Mouse (Mus musculus): ENCODE data around the gene Nup93. TPM values are rescaled to one million over a fixed set of nuclear protein-coding genes. Genes with fewer than 3 reads are reported as not detected.

Nup93 gene
- polyA plus RNA-seq, 1 experiment from 2014 or later, result 63.8 TPM

GRCm38 (mm10) chr8:94317691-94318090, 103.3 kb downstream of the Nup93 start:
- H3K4me2 ChIP-seq (ENCODE audit: low read length), result no peak overlapping the region
- ATAC-seq, result no peak
- H3K36me3 ChIP-seq (ENCODE audit: control insufficient read depth, insufficient read depth), result no peaks in the 10 kb centered on the region; the same call in 1 of the 2 replicates
- no peak overlapping the region for H3K4me3 ChIP-seq (replicated peaks; ENCODE audit: low read length)
- no peak overlapping the region for H3K9ac ChIP-seq (replicated peaks; ENCODE audit: low read depth, low read length)
- H3K9me3 ChIP-seq (ENCODE audit: control insufficient read depth, low read length), result no peaks in the 10 kb centered on the region
- no peak overlapping the region for H3K27ac ChIP-seq (ENCODE audit: low read length)
- 100% methylated on average over 2 of the region's 2 CpGs for WGBS
- no peaks in the 10 kb centered on the region for H3K27me3 ChIP-seq (replicated peaks; ENCODE audit: control insufficient read depth, insufficient read depth, low read length)
- no peaks in the 10 kb centered on the region for H3K4me1 ChIP-seq (replicated peaks; ENCODE audit: control insufficient read depth, insufficient read depth, low read length)

- H3K4me2 ChIP-seq (ENCODE audit: low read length), result no peak overlapping the region
- no peaks in the 10 kb centered on the region; the same call in 1 of the 2 replicates for H3K36me3 ChIP-seq (ENCODE audit: control insufficient read depth, insufficient read depth)
- no peak overlapping the region for H3K9ac ChIP-seq (replicated peaks; ENCODE audit: low read depth, low read length)
- H3K4me3 ChIP-seq (replicated peaks; ENCODE audit: low read length), result no peak overlapping the region
- no peak for ATAC-seq
- H3K9me3 ChIP-seq (ENCODE audit: control insufficient read depth, low read length), result no peaks in the 10 kb centered on the region
- H3K27ac ChIP-seq (ENCODE audit: low read length), result no peak overlapping the region
- no peaks in the 10 kb centered on the region for H3K4me1 ChIP-seq (replicated peaks; ENCODE audit: control insufficient read depth, insufficient read depth, low read length)
- H3K27me3 ChIP-seq (replicated peaks; ENCODE audit: control insufficient read depth, insufficient read depth, low read length), result no peaks in the 10 kb centered on the region
- WGBS, result 90% methylated on average over 2 of the region's 2 CpGs
Measured at GRCm38 (mm10) chr8:94320036-94320435, 105.7 kb downstream of the Nup93 start.

- no peaks in the 10 kb centered on the region for H3K9me3 ChIP-seq (ENCODE audit: control insufficient read depth, low read length)
- no peak for ATAC-seq
- no peak overlapping the region for H3K4me3 ChIP-seq (replicated peaks; ENCODE audit: low read length)
- no peaks in the 10 kb centered on the region for H3K4me1 ChIP-seq (replicated peaks; ENCODE audit: control insufficient read depth, insufficient read depth, low read length)
- WGBS, result 75% methylated on average over 4 of the region's 4 CpGs
- H3K27ac ChIP-seq (ENCODE audit: low read length), result no peak overlapping the region
- no peak overlapping the region for H3K4me2 ChIP-seq (ENCODE audit: low read length)
- H3K36me3 ChIP-seq (ENCODE audit: control insufficient read depth, insufficient read depth), result no peaks in the 10 kb centered on the region
- H3K9ac ChIP-seq (replicated peaks; ENCODE audit: low read depth, low read length), result no peak overlapping the region
- H3K27me3 ChIP-seq (replicated peaks; ENCODE audit: control insufficient read depth, insufficient read depth, low read length), result no peaks in the 10 kb centered on the region
Measured at GRCm38 (mm10) chr8:94322083-94322482, 107.7 kb downstream of the Nup93 start.

- Histone ChIP-seq H3K9me3 (ENCODE audit: control insufficient read depth, low read length) (no peaks in the 10 kb centered on the region), H3K36me3 (ENCODE audit: control insufficient read depth, insufficient read depth) (no peaks in the 10 kb centered on the region), H3K27ac (ENCODE audit: low read length) (no peak overlapping the region), H3K4me3 (replicated peaks; ENCODE audit: low read length) (no peak overlapping the region), H3K4me2 (ENCODE audit: low read length) (no peak overlapping the region), H3K27me3 (replicated peaks; ENCODE audit: control insufficient read depth, insufficient read depth, low read length) (no peaks in the 10 kb centered on the region), H3K4me1 (replicated peaks; ENCODE audit: control insufficient read depth, insufficient read depth, low read length) (no peaks in the 10 kb centered on the region), H3K9ac (replicated peaks; ENCODE audit: low read depth, low read length) (no peak overlapping the region)
- no peak for ATAC-seq
- 87% methylated on average over 6 of the region's 6 CpGs for WGBS
Measured at GRCm38 (mm10) chr8:94323041-94323440, 108.7 kb downstream of the Nup93 start.

GRCm38 (mm10) chr8:94324071-94324470, 109.7 kb downstream of the Nup93 start:
- WGBS, result 60% methylated on average over 12 of the region's 12 CpGs
- no peak for ATAC-seq
- Histone ChIP-seq H3K9me3 (ENCODE audit: control insufficient read depth, low read length) (no peaks in the 10 kb centered on the region), H3K27ac (ENCODE audit: low read length) (no peak overlapping the region), H3K36me3 (ENCODE audit: control insufficient read depth, insufficient read depth) (no peaks in the 10 kb centered on the region), H3K27me3 (replicated peaks; ENCODE audit: control insufficient read depth, insufficient read depth, low read length) (no peaks in the 10 kb centered on the region), H3K4me3 (replicated peaks; ENCODE audit: low read length) (no peak overlapping the region), H3K4me1 (replicated peaks; ENCODE audit: control insufficient read depth, insufficient read depth, low read length) (no peaks in the 10 kb centered on the region), H3K9ac (replicated peaks; ENCODE audit: low read depth, low read length) (no peak overlapping the region), H3K4me2 (ENCODE audit: low read length) (no peak overlapping the region)

- no peak overlapping the region for H3K4me3 ChIP-seq (replicated peaks; ENCODE audit: low read length)
- no peak overlapping the region for H3K4me2 ChIP-seq (ENCODE audit: low read length)
- no peaks in the 10 kb centered on the region for H3K9me3 ChIP-seq (ENCODE audit: control insufficient read depth, low read length)
- no peaks in the 10 kb centered on the region for H3K27me3 ChIP-seq (replicated peaks; ENCODE audit: control insufficient read depth, insufficient read depth, low read length)
- 80% methylated on average over 4 of the region's 4 CpGs for WGBS
- no peak overlapping the region for H3K9ac ChIP-seq (replicated peaks; ENCODE audit: low read depth, low read length)
- H3K4me1 ChIP-seq (replicated peaks; ENCODE audit: control insufficient read depth, insufficient read depth, low read length), result no peaks in the 10 kb centered on the region
- no peaks in the 10 kb centered on the region for H3K36me3 ChIP-seq (ENCODE audit: control insufficient read depth, insufficient read depth)
- H3K27ac ChIP-seq (ENCODE audit: low read length), result no peak overlapping the region
- ATAC-seq, result no peak
Measured at GRCm38 (mm10) chr8:94326016-94326415, 111.7 kb downstream of the Nup93 start.

GRCm38 (mm10) chr8:94328932-94329728, 114.8 kb downstream of the Nup93 start, which contains the start of gene Slc12a3:
Slc12a3 (plus strand) TSS chr8:94329201.
- H3K27ac ChIP-seq (ENCODE audit: low read length), result no peak within 1 kb of the TSS
- WGBS, result 81% methylated on average over 21 of the region's 21 CpGs
- no peaks in the 10 kb centered on the region for H3K27me3 ChIP-seq (replicated peaks; ENCODE audit: control insufficient read depth, insufficient read depth, low read length)
- no peak within 1 kb of the TSS for H3K4me3 ChIP-seq (replicated peaks; ENCODE audit: low read length)
- H3K36me3 ChIP-seq (ENCODE audit: control insufficient read depth, insufficient read depth), result no peaks in the 10 kb centered on the region
- H3K4me1 ChIP-seq (replicated peaks; ENCODE audit: control insufficient read depth, insufficient read depth, low read length), result no peaks in the 10 kb centered on the region
- H3K9ac ChIP-seq (replicated peaks; ENCODE audit: low read depth, low read length), result no peak within 1 kb of the TSS
- H3K9me3 ChIP-seq (ENCODE audit: control insufficient read depth, low read length), result no peaks in the 10 kb centered on the region
- H3K4me2 ChIP-seq (ENCODE audit: low read length), result no peak within 1 kb of the TSS
- peak; percentile 9; the same call in 1 of the 2 replicates for ATAC-seq

GRCm38 (mm10) chr8:94330733-94331132, 116.4 kb downstream of the Nup93 start:
- no peak overlapping the region for H3K27ac ChIP-seq (ENCODE audit: low read length)
- H3K9me3 ChIP-seq (ENCODE audit: control insufficient read depth, low read length), result no peaks in the 10 kb centered on the region
- H3K4me2 ChIP-seq (ENCODE audit: low read length), result no peak overlapping the region
- peak; percentile 73 for ATAC-seq
- 35% methylated on average over 4 of the region's 4 CpGs for WGBS
- H3K27me3 ChIP-seq (replicated peaks; ENCODE audit: control insufficient read depth, insufficient read depth, low read length), result no peaks in the 10 kb centered on the region
- H3K9ac ChIP-seq (replicated peaks; ENCODE audit: low read depth, low read length), result no peak overlapping the region
- no peaks in the 10 kb centered on the region for H3K4me1 ChIP-seq (replicated peaks; ENCODE audit: control insufficient read depth, insufficient read depth, low read length)
- H3K36me3 ChIP-seq (ENCODE audit: control insufficient read depth, insufficient read depth), result no peaks in the 10 kb centered on the region
- no peak overlapping the region for H3K4me3 ChIP-seq (replicated peaks; ENCODE audit: low read length)

- ATAC-seq, result no peak
- Histone ChIP-seq H3K4me3 (replicated peaks; ENCODE audit: low read length) (no peak overlapping the region), H3K27ac (ENCODE audit: low read length) (no peak overlapping the region), H3K4me1 (replicated peaks; ENCODE audit: control insufficient read depth, insufficient read depth, low read length) (no peaks in the 10 kb centered on the region), H3K9ac (replicated peaks; ENCODE audit: low read depth, low read length) (no peak overlapping the region), H3K36me3 (ENCODE audit: control insufficient read depth, insufficient read depth) (no peaks in the 10 kb centered on the region), H3K9me3 (ENCODE audit: control insufficient read depth, low read length) (no peaks in the 10 kb centered on the region), H3K27me3 (replicated peaks; ENCODE audit: control insufficient read depth, insufficient read depth, low read length) (no peaks in the 10 kb centered on the region), H3K4me2 (ENCODE audit: low read length) (no peak overlapping the region)
- WGBS, result 61% methylated on average over 5 of the region's 5 CpGs
Measured at GRCm38 (mm10) chr8:94333345-94333744, 119.0 kb downstream of the Nup93 start.
